Mouse (Mus musculus) gastrocnemius, adult 18-20 months (tissue): Measurements from ENCODE around the gene Mpp6. TPM values are rescaled to one million over a fixed set of nuclear protein-coding genes. Genes with fewer than 3 reads are reported as not detected.

Experiments
- DNase-seq: peaks from one replicate; pipeline ENCODE4 v3.0.0; 2021; ENCODE audit warnings: low spot score
- long read RNA-seq, 2 experiments: library from polyadenylated mRNA; stranded (forward); transcript quantifications; one replicate each; pipeline ENCODE4 v2.0.0; 2021
- total RNA-seq, 2 experiments: library from RNA; stranded (reverse); gene quantifications; 2 replicates each; pipeline ENCODE4 v1.2.3; 2021

Mpp6 gene
- 100 to 1,000 TPM; 118 to 119 TPM for total RNA-seq
- long read RNA-seq, experiment 1, transcript Mpp6-203 (14 exons, 2,222 nt): major isoform, 94 of 153 reads
- long read RNA-seq, experiment 1, transcript Mpp6-201 (14 exons, 1,896 nt): minor isoform, 17 of 153 reads
- long read RNA-seq, experiment 1, transcript Mpp6-205 (3 exons, 616 nt): minor isoform, 9 of 153 reads
- long read RNA-seq, experiment 1, partial matches to known transcripts: 2 of 153 reads
- long read RNA-seq, experiment 1, other reads (novel, unspliced or antisense): 31 of 153 reads
- long read RNA-seq, experiment 2, transcript Mpp6-205 (3 exons, 616 nt): minor isoform, 5 of 132 reads
- long read RNA-seq, experiment 2, transcript Mpp6-203 (14 exons, 2,222 nt): major isoform, 93 of 132 reads
- long read RNA-seq, experiment 2, transcript Mpp6-201 (14 exons, 1,896 nt): minor isoform, 6 of 132 reads
- long read RNA-seq, experiment 2, partial matches to known transcripts: 7 of 132 reads
- long read RNA-seq, experiment 2, other reads (novel, unspliced or antisense): 20 of 132 reads

- DNase-seq: peak; percentile 80
Observed at GRCm38 (mm10) chr6:50109757-50110378, at the start of gene Mpp6. Gene Mpp6 (plus strand): TSS chr6:50110241.

DNA sequence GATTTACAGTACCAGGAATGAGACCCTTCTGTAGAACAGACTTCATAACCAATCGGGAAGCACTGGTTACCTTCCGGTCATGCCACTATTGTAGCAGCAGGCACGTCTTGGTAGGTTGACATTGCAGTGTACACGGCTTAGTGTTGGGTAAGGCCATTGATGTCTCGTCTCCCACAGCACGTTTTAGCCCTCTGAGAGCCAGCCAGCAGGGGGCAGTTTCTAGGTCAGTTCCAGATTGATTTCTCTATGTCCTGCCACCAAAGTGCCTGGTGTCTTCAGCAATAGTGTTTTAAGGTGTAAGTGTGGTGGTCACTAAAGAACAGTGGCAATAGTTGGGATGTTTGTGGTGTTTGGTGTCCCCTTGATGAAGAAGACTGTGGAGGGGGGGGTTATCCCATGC lies 43.9 kb upstream of the Mpp6 start:
- DNase-seq: no peak

DNA sequence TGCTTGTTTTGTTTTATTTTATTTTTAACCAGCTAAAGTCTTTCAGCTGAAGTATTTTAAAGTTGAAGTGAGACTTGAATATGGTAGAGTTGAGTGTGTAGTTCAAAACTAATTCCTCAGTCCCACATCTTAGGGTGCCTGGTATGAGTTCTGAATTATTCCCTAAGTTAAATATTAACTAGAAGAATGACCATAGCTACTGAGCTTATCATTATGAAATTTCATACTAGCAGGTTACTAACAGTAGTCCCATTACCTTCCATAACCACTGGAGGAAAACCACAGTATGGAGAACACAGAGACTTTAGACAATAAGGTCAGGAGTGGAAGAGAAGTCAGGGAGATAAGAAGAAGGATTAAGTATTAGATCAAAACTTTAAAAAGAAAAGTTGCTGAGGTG lies 41.6 kb upstream of the Mpp6 start:
- no peak for DNase-seq

GRCm38 (mm10) chr6:50075248-50075647 lies 34.8 kb upstream of the Mpp6 start:
- DNase-seq: no peak

DNA sequence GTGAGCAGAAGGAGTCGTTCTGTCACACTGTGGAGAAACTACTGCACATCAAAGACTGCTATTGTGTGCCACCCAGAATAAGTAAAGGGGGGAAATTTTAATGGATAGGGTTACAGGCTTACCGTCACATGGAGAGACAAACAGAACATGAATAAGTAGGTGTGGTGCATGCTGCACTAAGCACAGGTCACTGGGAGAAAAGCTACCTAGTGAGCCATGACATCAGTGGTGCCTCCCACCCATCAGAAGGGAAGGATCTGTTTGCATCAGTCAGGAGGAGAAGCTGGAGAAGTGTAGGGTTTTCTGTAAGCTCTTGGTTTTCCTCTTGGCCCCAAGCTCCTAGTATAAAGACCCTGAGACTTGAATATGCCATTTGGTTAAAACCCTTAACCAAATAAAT lies 33.6 kb upstream of the Mpp6 start:
- no peak for DNase-seq

DNA sequence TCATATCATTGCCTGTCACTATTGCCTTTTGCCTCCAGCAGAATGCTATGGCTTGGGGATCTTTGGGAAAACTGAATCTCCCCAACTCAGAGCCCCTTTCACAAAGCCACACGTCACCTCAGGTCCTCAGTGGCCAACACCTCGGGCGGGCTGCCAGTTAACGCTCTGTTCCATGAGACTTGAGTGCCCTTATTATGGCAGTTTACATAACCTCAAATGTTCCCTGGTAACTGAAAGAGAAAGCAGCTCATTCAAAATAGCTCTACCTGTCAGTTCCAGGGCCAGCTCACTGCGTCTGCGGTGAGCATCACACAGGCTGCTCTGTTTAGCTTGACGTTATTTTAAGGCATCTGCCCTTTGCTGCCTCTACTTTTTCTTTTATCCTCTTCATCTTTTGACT lies 29.6 kb upstream of the Mpp6 start:
- no peak for DNase-seq

DNA sequence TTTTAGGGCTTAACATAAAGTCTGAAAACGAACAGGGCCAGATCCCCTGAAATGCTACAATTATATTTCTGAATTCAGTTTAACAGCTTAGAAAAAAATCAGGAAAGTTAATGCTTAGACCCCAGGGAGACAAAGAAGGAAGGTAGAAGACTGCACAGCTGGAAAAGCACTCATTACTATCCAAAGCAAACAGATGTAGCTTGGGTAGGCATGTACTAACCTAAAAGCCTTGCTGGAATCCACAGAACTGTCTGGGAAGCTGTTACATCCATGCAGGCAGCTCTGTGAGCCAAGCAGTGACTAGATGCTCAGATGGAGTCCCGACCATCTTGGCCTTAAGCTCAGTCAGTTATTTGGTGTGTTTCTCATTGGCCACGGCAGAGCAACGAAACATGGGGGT lies 24.8 kb upstream of the Mpp6 start:
- no peak for DNase-seq

DNA sequence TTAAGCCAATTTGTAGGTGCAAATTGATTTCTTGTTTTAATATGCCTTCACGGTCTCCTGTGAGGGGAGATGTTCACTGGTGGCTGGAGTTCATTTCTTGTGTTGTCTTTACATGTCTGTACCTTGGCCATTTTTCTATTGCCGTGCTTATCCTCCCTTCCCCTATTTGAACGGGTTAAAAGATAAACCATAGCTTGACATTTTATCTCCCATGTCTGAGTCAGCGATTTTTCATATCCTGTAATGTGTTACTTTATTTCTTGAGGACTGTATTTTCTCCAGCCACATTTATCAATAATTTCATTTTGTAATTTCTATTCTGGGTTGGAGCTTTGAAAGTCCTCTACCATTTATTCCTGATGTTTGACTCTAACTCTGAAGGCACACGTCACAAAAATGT lies 20.7 kb upstream of the Mpp6 start:
- DNase-seq: no peak

GRCm38 (mm10) chr6:50090221-50090620 lies 19.8 kb upstream of the Mpp6 start:
- DNase-seq: no peak

DNA sequence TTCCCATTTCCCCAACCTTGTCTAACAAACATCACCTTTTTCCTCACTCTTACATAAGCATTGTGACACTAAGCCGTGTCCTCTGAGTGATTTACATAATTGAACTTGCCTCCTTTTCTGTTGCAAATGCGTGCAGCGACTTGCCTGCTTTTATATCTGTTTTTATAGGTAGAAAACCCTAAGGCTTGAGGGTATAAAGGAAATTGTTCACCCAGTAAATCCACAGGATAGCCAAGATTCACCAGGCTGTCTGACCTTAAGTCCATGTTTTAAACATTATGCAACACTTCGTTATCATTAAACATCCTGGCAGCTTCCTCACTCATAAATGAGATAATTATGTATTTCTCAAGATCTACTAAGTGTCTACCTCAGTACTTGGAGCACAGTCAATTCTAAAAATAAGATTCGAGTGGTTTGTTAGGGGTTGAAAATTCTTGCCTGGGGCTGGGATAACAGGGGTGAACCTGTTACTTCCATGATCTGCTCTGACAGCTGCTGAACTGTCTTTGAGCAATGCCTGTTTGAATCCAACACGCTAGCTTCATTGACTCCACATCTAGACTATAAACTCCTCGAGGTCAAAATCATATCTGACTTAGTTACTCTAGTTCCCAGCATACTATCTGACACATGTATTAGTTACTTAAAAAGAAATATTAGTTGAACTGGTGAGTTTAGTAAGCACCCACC lies 18.4 kb upstream of the Mpp6 start:
- DNase-seq: no peak

- no peak for DNase-seq
Observed at GRCm38 (mm10) chr6:50109201-50109756, 762 bp upstream of the Mpp6 start.

DNA sequence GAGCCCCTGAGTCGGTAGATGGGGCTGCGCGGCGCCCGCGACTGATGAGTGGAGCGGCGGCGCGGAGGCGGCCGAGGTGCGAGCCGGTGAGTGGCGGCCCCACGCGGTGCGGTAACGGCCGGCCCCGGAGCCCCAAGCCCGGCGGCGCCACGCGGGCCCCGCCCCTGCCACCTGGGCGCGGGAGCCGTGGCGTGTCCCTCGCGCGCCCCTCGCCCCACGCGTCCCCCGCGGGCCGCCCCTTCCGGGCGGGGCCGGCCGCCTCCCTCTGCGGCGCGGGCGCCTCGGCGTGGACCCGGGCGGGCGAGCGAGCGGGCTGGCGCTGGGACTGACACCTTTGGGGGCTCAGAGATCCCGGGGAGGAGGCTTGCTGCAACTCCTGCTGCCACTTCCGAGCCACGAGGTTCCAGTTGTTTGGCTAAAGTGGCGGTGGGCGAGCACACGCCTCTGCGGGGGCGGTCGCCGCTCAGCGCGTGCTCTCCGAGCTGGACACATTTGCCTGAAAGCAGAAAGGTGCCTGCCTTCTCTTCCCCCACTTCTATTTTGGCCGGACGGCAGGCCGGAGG lies 419 bp downstream of the Mpp6 start:
- peak; percentile 35 for DNase-seq

DNA sequence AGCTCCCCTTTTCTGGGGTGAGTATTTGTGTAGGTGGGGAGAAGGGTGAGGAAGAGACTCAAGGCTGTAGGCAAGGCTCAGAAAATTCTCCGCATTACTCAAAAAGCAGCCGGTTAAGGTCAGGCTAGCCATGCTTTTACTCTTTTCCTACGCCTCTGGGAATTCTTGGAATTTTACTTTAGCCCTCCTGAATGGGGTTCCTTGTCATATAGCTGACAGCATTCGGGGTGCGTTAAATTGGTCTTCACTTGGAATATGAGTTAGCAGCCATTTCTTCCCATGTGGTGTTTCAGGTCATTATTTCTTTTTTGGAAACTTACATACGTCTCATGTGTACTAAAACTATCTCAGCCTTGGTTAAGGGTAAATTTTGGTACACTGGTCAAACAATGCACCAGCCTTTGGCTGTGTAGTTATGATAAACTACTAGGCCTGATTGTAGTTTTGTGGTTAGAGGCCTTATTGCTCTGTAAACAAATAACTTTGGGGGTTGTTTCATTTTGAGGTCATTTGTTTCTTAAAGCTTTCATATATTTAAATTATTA lies 1.1 kb downstream of the Mpp6 start:
- DNase-seq: no peak

GRCm38 (mm10) chr6:50112775-50113174 lies 2.7 kb downstream of the Mpp6 start:
- DNase-seq: peak; percentile 98

GRCm38 (mm10) chr6:50114280-50114679 lies 4.2 kb downstream of the Mpp6 start:
- peak; percentile 3 for DNase-seq

DNA sequence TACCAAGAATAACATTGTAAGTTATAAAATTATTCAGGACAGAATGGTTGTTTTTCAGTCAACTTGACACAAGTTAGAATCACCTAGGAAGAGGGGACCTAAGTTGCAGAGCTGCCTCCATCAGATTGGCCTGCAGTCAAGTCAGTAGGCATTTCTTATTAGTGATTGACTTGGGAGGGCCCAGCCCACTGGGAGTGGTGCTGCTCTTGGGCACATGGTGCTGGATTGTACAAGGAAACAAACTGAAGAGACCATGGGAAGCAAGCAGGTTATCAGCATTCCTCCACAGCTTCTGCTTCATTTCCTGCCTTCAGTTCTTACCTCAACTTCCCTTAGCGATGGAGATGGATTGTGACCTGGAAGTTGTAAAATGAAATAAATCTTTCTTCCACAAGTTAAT lies 10.9 kb downstream of the Mpp6 start:
- no peak for DNase-seq

- DNase-seq: no peak
Observed at GRCm38 (mm10) chr6:50122835-50123234, 12.8 kb downstream of the Mpp6 start.

DNA sequence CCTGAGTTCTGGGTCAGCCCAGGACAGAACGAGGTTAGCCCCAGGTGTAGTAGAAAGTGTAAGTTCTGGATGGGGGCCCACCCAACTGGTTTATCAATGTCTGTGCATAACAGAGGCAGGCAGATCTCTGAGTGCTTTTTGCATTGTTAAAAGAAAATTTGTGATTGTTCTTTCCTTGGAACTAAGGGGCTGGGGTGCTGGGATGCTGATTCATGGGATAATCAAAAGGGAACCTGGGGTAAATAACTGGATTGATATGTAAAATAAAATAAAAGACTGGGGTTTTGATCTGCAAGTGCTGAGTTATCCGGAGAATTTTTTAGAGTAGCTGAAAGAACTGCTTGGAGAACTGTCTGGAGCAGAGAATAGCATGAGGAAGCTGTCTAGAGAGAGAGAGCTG lies 14.2 kb downstream of the Mpp6 start:
- no peak for DNase-seq

GRCm38 (mm10) chr6:50126331-50126730 lies 16.3 kb downstream of the Mpp6 start:
- DNase-seq: no peak

GRCm38 (mm10) chr6:50127536-50127935 lies 17.5 kb downstream of the Mpp6 start:
- no peak for DNase-seq

DNA sequence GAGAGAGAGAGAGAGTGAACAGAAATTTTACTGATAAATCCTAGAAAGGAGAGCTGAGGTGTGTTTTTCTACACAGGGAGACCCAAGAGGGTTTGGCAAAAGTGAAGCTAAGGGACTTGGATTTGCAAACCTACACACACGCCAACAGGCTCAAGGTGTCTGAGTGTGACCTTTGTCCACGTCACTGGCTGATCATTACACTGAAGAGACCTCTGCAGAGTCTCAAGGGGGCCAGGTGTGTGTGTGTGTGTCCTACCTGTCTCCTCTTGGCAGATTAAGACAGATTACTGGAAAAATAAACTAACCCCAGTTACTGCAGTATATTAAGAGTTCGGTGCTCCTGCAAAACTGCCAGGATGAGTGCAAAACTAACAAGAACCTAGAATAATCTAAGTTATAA lies 27.6 kb downstream of the Mpp6 start:
- DNase-seq: no peak
